Mouse (Mus musculus) hindbrain, postnatal 0 days (tissue): Measurements from ENCODE around the gene Adamts2. TPM values are rescaled to one million over a fixed set of nuclear protein-coding genes. Genes with fewer than 3 reads are reported as not detected.

ENCODE experiments used
- ATAC-seq: fragments of 200-750 bp; cut with Nextera tagmentation; 2 replicates; pipeline ENCODE4 v1.8.0; 2017; ENCODE audit warnings: mild to moderate bottlenecking, moderate TSS enrichment, moderate library complexity
- DNase-seq: peaks from one replicate; pipeline ENCODE4 v3.0.0-alpha.2; 2015; ENCODE audit warnings: low spot score
- H3K27ac ChIP-seq: fragments of 300-500 bp; sonication (generic); 2 replicates; pipeline ENCODE4 v1.5.1; 2014; ENCODE audit warnings: mild to moderate bottlenecking
- H3K27me3 ChIP-seq: fragments of 300-500 bp; sonication (generic); 2 replicates; pipeline ENCODE4 v1.6.1; 2014; ENCODE audit warnings: low read length, mixed read lengths; ENCODE audit not compliant: insufficient read depth
- H3K36me3 ChIP-seq: fragments of 300-500 bp; sonication (generic); 2 replicates; pipeline ENCODE4 v1.6.1; 2014; ENCODE audit warnings: low read length, mixed read lengths; ENCODE audit not compliant: insufficient read depth
- H3K4me1 ChIP-seq: fragments of 300-500 bp; sonication (generic); 2 replicates; pipeline ENCODE4 v1.6.1; 2014; ENCODE audit warnings: antibody characterized with exemption, low read length, mixed read lengths; ENCODE audit not compliant: insufficient read depth
- H3K4me2 ChIP-seq: fragments of 300-500 bp; sonication (generic); 2 replicates; pipeline ENCODE4 v1.6.1; 2014; ENCODE audit warnings: low read depth, mild to moderate bottlenecking, low read length, moderate library complexity, mixed read lengths
- H3K4me3 ChIP-seq: fragments of 300-500 bp; sonication (generic); 2 replicates; pipeline ENCODE4 v1.5.1; 2014; ENCODE audit warnings: low read length
- H3K9ac ChIP-seq: fragments of 300-500 bp; sonication (generic); replicated peaks from 2 replicates; pipeline ENCODE4 v1.6.1; 2014; ENCODE audit warnings: mild to moderate bottlenecking, low read length, moderate library complexity, mixed read lengths
- H3K9me3 ChIP-seq: fragments of 300-500 bp; sonication (generic); 2 replicates; pipeline ENCODE4 v1.6.1; 2016; ENCODE audit warnings: low read length, mixed read lengths
- CTCF ChIP-seq: IDR thresholded peaks from 2 replicates; pipeline ENCODE4 v1.5.1; 2016; ENCODE audit warnings: antibody characterized with exemption, control low read depth, low read depth
- WGBS: fragments of 180-500 bp; shearing (Covaris S2); extraction: QIAGEN DNeasy Blood & Tissue Kit; methylation state at CpG from one replicate; pipeline ENCODE4 v1.1.7; 2014; 5-methylcytosine and 5-hydroxymethylcytosine counted together
- polyA plus RNA-seq: library from polyadenylated mRNA; unstranded; fragments of >200 nt; fragmentation: Nextera tagmentation; extraction: Ambion mirVana; gene quantifications from 2 replicates; pipeline ENCODE4 v1.2.1, GENCODE M21; 2015
- total RNA-seq: library from RNA; depleted of rRNA; stranded (reverse); fragments of >200 nt; gene quantifications from 2 replicates; pipeline ENCODE4 v1.2.3, GENCODE M21; 2014

Gene Adamts2
- total and polyA plus RNA-seq, 2 experiments from 2014 or later: 5.8 to 15.1 TPM

DNA sequence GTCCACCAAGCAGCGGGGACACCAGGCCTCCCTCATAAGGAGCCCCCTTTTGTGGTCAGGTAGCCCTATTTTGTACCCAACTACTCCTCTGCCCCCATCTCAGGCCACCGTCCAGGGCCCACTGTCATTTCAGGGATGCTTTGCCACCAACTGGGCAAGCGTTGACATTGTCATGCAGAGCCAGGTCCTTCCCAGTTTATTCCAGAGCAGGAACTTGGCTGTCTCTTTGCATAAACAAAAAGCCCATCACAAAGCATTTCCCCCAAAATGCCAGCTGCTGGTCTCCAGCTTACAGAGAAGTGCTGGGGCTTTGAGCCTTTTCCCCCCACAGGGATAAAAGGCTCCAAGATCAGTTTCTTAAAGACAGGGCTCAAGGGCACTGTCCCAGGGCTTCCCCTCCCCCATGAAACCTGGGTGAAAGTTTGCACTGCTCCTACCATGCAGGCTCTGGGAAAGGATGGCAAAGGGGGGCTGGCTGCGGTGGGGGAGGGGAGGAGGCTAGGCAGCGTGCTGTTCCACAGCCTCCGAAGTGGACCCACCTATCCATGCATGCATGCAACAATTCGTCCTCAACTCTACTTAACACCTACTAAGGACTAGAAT, 149.2 kb downstream of the Adamts2 start:
- no peak for TF ChIP-seq CTCF
- 0 out of 2 replicates have a peak overlapping the region, but pooled peaks have one; percentile 2 for H3K27ac ChIP-seq

DNA sequence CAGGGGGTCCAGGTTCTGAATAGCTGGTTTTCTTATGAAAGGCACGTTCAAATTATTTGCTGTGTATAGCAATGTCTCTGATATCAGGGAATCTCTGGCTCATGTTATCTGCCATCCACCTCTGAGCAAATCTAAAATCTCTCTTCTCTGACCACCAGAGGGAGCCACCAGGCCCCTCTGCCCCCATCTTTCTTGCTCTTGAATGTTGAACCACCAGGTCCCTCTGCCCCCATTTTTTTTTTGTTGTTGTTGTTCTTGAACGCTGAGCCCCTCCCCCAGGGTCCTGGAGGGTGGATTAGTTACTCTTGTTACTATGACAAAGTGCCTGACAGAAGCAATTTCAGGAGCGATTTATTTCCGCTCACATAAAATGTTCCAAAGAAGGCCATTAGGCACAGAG, 155.9 kb downstream of the Adamts2 start:
- 53% methylated on average over 4 of the region's 4 CpGs for WGBS

More for the DNA sequence above, 149.2 kb downstream of the Adamts2 start:
- 31% methylated on average over 7 of the region's 7 CpGs for WGBS
- H3K27me3 ChIP-seq: no peaks in the 10 kb centered on the region
- H3K9me3 ChIP-seq: no peaks in the 10 kb centered on the region
- peak; percentile 77 for ATAC-seq
- H3K4me2 ChIP-seq: no peak overlapping the region
- peak; percentile 63 for DNase-seq
- no peak overlapping the region for H3K4me3 ChIP-seq
- H3K4me1 ChIP-seq: peaks cover 4% of the 10 kb centered on the region; the same call in 1 of the 2 replicates
- H3K9ac ChIP-seq: no peak overlapping the region
- no peaks in the 10 kb centered on the region for H3K36me3 ChIP-seq

DNA sequence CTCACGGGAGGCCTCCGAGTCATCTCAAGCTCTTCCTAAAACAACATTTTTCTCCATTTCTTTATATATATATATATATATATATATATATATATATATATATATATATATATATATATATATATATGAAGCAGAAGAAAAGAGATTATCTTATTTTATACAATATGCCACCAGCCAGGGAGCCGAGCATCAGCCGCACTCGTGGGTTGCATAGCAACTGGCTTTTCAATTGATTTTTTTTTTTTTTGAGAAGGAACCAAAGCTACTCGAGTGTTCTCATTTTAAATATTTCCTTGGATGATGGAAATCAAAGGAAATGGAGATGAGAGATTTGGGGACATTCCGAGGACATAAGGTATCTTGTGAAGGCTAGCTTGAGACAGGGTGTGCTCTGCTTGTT, 164.6 kb downstream of the Adamts2 start:
- Histone ChIP-seq H3K27ac (no peak overlapping the region), H3K4me2 (no peak overlapping the region), H3K36me3 (no peaks in the 10 kb centered on the region), H3K4me1 (no peaks in the 10 kb centered on the region), H3K9ac (no peak overlapping the region), H3K9me3 (no peaks in the 10 kb centered on the region), H3K27me3 (no peaks in the 10 kb centered on the region), H3K4me3 (no peak overlapping the region)
- WGBS: 71% methylated on average over 7 of the region's 7 CpGs
- TF ChIP-seq CTCF: no peak
- ATAC-seq (no peak), DNase-seq (peak; percentile 40)

More for the DNA sequence above, 155.9 kb downstream of the Adamts2 start:
- H3K4me2 ChIP-seq: no peak overlapping the region
- no peaks in the 10 kb centered on the region for H3K4me1 ChIP-seq
- no peaks in the 10 kb centered on the region for H3K36me3 ChIP-seq
- DNase-seq (peak; percentile 32), ATAC-seq (no peak)
- H3K9me3 ChIP-seq: no peaks in the 10 kb centered on the region
- H3K27ac ChIP-seq: no peak overlapping the region
- H3K4me3 ChIP-seq: no peak overlapping the region
- H3K27me3 ChIP-seq: no peaks in the 10 kb centered on the region
- TF ChIP-seq CTCF: peak; percentile 56
- no peak overlapping the region for H3K9ac ChIP-seq

DNA sequence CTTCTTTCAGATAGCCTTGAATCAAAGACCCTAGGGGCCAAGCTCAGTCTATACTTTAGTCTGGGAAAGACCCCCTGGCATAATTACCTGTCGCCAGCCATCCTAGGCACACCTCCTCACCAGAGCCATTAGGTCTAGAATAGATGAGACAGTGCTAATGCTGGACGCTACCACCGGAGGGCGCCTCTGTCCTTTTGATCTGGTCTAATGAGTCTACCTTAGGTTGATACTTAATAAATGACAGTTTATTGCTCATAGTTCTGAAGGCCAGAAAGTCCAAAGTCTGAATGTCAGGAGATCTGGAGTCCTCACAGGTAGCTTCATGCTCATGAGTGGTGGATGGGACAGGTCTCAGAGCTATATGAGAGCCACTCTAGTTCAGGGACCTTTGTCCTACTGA, 165.2 kb downstream of the Adamts2 start:
- Histone ChIP-seq H3K9me3 (no peaks in the 10 kb centered on the region), H3K4me1 (no peaks in the 10 kb centered on the region), H3K4me2 (no peak overlapping the region), H3K27ac (no peak overlapping the region), H3K9ac (no peak overlapping the region), H3K27me3 (no peaks in the 10 kb centered on the region), H3K36me3 (no peaks in the 10 kb centered on the region), H3K4me3 (no peak overlapping the region)
- peak; percentile 68 for TF ChIP-seq CTCF
- peak; percentile 56 for DNase-seq
- no peak for ATAC-seq
- WGBS: 22% methylated on average over 4 of the region's 4 CpGs

DNA sequence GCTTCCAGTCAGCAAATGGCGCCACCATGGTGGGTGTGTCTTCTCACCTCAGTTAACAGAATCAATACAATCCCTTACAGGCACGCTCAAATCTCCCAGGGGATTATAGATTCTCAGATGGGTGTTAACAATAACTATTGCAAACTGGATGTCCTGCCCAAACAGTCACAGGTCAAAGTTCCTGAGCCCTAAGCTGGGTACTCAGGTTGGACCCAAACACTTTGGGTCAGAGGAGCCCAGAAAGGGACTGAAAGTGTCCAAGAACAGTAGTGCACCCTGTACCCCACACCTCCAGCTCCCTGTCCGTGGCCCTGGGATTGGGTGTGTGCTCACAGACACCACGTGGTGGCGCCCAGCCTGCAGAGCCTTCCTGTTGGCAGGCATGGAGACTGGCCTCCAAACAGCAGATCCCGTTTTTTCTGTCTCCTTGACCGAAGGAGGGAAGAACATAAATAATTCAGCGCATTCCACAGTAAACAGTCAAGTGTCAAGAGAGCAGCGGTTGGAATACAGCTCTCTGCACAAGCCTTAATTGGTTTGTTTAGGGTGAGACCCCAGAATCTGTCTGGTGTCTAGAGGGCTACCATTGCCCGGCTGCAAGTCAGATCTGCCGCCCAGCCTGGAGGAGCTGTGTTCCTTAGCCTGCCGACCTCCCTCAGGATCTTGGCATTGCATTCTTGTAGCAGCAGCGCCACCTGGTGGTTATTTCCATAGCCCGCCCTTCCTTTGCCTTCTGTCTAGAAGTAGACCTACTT, 167.3 kb downstream of the Adamts2 start:
- Histone ChIP-seq H3K4me3 (peak overlapping the region; percentile 10; the same call in 1 of the 2 replicates), H3K9ac (no peak overlapping the region), H3K4me1 (no peaks in the 10 kb centered on the region), H3K36me3 (no peaks in the 10 kb centered on the region), H3K9me3 (no peaks in the 10 kb centered on the region), H3K27ac (no peak overlapping the region), H3K4me2 (peak overlapping the region; percentile 54), H3K27me3 (no peaks in the 10 kb centered on the region)
- WGBS: 11% methylated on average over 14 of the region's 14 CpGs
- DNase-seq (peak; percentile 94), ATAC-seq (peak; percentile 86)
- TF ChIP-seq CTCF: peak; percentile 98

DNA sequence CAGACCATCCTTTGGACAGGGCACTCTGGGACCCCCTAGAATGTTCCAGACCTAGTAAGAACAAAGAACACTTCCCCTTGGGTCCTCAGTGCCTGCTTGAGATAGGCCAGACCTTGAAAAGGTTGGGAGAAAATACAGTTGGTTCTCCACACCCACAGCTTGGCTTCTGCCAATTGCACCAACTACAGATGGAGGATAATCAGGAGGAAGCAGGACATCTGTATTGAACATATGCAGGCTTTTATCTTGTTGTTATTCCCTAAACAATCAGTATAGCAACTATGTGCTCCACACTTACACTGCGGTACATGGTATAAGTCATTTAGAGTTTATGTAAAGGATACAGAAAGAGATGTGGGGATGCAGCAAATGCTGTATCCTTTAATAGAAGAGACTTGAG, 169.1 kb downstream of the Adamts2 start:
- TF ChIP-seq CTCF: no peak
- Histone ChIP-seq H3K4me1 (no peaks in the 10 kb centered on the region), H3K9ac (no peak overlapping the region), H3K4me2 (no peak overlapping the region), H3K27ac (no peak overlapping the region), H3K36me3 (no peaks in the 10 kb centered on the region), H3K9me3 (no peaks in the 10 kb centered on the region), H3K27me3 (no peaks in the 10 kb centered on the region), H3K4me3 (no peak overlapping the region)
- ATAC-seq: no peak
- 84% methylated on average over 1 of the region's 1 CpGs for WGBS
- DNase-seq: no peak

DNA sequence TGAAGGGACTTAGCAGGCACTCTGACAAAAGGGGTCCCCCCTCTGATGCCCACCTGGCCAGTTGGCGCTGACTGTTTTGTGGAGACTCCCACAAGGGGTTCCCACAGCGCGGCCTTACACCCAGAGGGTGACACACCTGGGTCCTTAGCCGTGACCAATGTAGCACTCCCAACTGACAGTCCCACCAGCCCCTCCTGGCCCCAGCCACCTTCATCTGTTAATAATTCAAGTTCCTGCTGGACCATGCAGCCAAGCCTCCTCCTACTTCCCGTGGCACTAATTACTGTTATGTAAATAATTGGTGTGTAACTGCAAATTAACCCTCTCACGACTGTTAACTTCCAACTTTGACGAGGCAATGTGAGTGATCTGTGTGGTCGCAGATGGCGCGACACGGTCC, 195.8 kb downstream of the Adamts2 start:
- WGBS: 77% methylated on average over 11 of the region's 11 CpGs
- ATAC-seq (no peak), DNase-seq (no peak)
- Histone ChIP-seq H3K27me3 (no peaks in the 10 kb centered on the region), H3K9me3 (no peaks in the 10 kb centered on the region), H3K36me3 (no peaks in the 10 kb centered on the region), H3K4me1 (no peaks in the 10 kb centered on the region), H3K9ac (no peak overlapping the region), H3K27ac (no peak overlapping the region), H3K4me3 (no peak overlapping the region), H3K4me2 (no peak overlapping the region)
- no peak for TF ChIP-seq CTCF
